Mouse (Mus musculus): ENCODE results near the gene Xndc1.

GRCm38 (mm10) chr7:102081784-102082183 is 16.5 kb downstream of the Xndc1 start:
- TF ChIP-seq CTCF (IDR thresholded peaks at IDR 0.05; ENCODE audit: borderline replicate concordance, insufficient read depth, low read length) = no peak
- no peak for TF ChIP-seq POLR2A (IDR thresholded peaks at IDR 0.05; ENCODE audit: low read depth, low read length)

Data from embryonic fibroblast, embryonic 13.5 days (primary cell).